Comparison of ENCODE assay signal across 9 mouse cellular contexts in genomic region chr7:25269029-25269428, GRCm38 (mm10). TPM values are rescaled to one million over a fixed set of nuclear protein-coding genes. Genes with fewer than 3 reads are reported as not detected.
DNase-seq lines count a peak whose midpoint lies in the region; ATAC-seq lines count a peak whose summit lies in the region.
"Had no signal": no experiment of that assay in that cellular context is flagged by ENCODE, and none has a peak within 500 bp of the region (broad histone marks: within the 10 kb centered on the region; RNA-seq: fewer than 3 reads in every experiment).

No protein-coding gene starts in this region.

- peak; percentile 26 for DNase-seq in adrenal gland, adult 2 months
- no peak for DNase-seq in adrenal gland, postnatal 36 days
- peak; percentile 14 for DNase-seq in right cerebral cortex, postnatal 4 days
- no peak for DNase-seq in right cerebral cortex, postnatal 25 days
- DNase-seq in midbrain, embryonic 10.5 days (ENCODE audit: low spot score), result no peak
- DNase-seq in thymus, postnatal 14 days, result peak; percentile 46
- DNase-seq in layer of hippocampus, postnatal 10 days (ENCODE audit: low spot score in 2 of 2), result no peak

- H3K4me1 ChIP-seq in hindbrain, embryonic 13.5 days (replicated peaks), result peaks cover 48% of the 10 kb centered on the region
- peaks cover 40% of the 10 kb centered on the region for H3K4me1 ChIP-seq in midbrain, embryonic 10.5 days

- 59% methylated on average over 4 of the region's 4 CpGs for WGBS in hindbrain, embryonic 13.5 days
- 40% methylated on average over 4 of the region's 4 CpGs for WGBS in midbrain, embryonic 10.5 days

- H3K4me3 ChIP-seq in hindbrain, embryonic 13.5 days, result peak overlapping the region; percentile 76
- peak overlapping the region; percentile 90 for H3K4me3 ChIP-seq in midbrain, embryonic 10.5 days

- no peaks in the 10 kb centered on the region for H3K9me3 ChIP-seq in hindbrain, embryonic 13.5 days
- H3K9me3 ChIP-seq in midbrain, embryonic 10.5 days (replicated peaks), result no peaks in the 10 kb centered on the region

- ATAC-seq in hindbrain, embryonic 13.5 days (ENCODE audit: low FRiP score), result no peak

- H3K27ac ChIP-seq in hindbrain, embryonic 13.5 days, result peak overlapping the region; percentile 91
- H3K27ac ChIP-seq in midbrain, embryonic 10.5 days (replicated peaks), result peak overlapping the region; percentile 97

- H3K4me2 ChIP-seq in hindbrain, embryonic 13.5 days, result peak overlapping the region; percentile 83

- H3K36me3 ChIP-seq in hindbrain, embryonic 13.5 days, result peaks cover 33% of the 10 kb centered on the region
- H3K36me3 ChIP-seq in midbrain, embryonic 10.5 days, result peaks cover 31% of the 10 kb centered on the region

- H3K9ac ChIP-seq in hindbrain, embryonic 13.5 days, result peak overlapping the region; percentile 88

- peaks cover 12% of the 10 kb centered on the region; the same call in 1 of the 2 replicates for H3K27me3 ChIP-seq in hindbrain, embryonic 13.5 days
- H3K27me3 ChIP-seq in midbrain, embryonic 10.5 days (ENCODE audit: low read depth, poor library complexity, severe bottlenecking), result peaks cover 6% of the 10 kb centered on the region; the same call in 1 of the 2 replicates

RNA-seq across cellular contexts. Expression of gene Cic, which starts 1.5 kb away (rescaled TPM):
- 100 to 1,000 TPM; 102 to 108 TPM for total RNA-seq in adrenal gland, adult 2 months (2021)
- 111 and 123 TPM in 2 replicates for polyA plus RNA-seq in adrenal gland, adult 2 months (2012; rRNA removed)
- 100 to 1,000 TPM in 1 of 2 experiments, 10 to 100 TPM in 1; 94.8 to 116 TPM for total RNA-seq in adrenal gland, postnatal 36 days (2021)
- 36.9 and 42.4 TPM in 2 replicates for polyA plus RNA-seq in hindbrain, embryonic 13.5 days (2015; fragmentation: Nextera tagmentation; extraction: Ambion mirVana)
- 18.5 and 21.7 TPM in 2 replicates for polyA plus RNA-seq in midbrain, embryonic 10.5 days (2016; fragmentation: Nextera tagmentation; extraction: Ambion mirVana)
- total RNA-seq in layer of hippocampus, postnatal 10 days (2021), result 100 to 1,000 TPM; 234 to 267 TPM

RNA-seq across cellular contexts. Expression of gene Erf, which starts 18.5 kb away (rescaled TPM):
- total RNA-seq in adrenal gland, adult 2 months (2021), result 10 to 100 TPM; 16.5 to 26.6 TPM
- polyA plus RNA-seq in adrenal gland, adult 2 months (2012; rRNA removed), result 50.4 and 52.8 TPM in 2 replicates
- total RNA-seq in adrenal gland, postnatal 36 days (2021), result 10 to 100 TPM; 25.4 to 40.9 TPM
- polyA plus RNA-seq in hindbrain, embryonic 13.5 days (2015; fragmentation: Nextera tagmentation; extraction: Ambion mirVana), result 4.0 and 4.2 TPM in 2 replicates
- polyA plus RNA-seq in midbrain, embryonic 10.5 days (2016; fragmentation: Nextera tagmentation; extraction: Ambion mirVana), result 6.9 and 7.3 TPM in 2 replicates
- 10 to 100 TPM; 38.1 to 39.5 TPM for total RNA-seq in layer of hippocampus, postnatal 10 days (2021)

RNA-seq across cellular contexts. Expression of gene Pafah1b3, which starts 28.8 kb away (rescaled TPM):
- total RNA-seq in adrenal gland, adult 2 months (2021), result 10 to 100 TPM; 33.4 to 33.8 TPM
- 29.4 and 35.9 TPM in 2 replicates for polyA plus RNA-seq in adrenal gland, adult 2 months (2012; rRNA removed)
- total RNA-seq in adrenal gland, postnatal 36 days (2021), result 10 to 100 TPM; 32.7 to 34.0 TPM
- polyA plus RNA-seq in hindbrain, embryonic 13.5 days (2015; fragmentation: Nextera tagmentation; extraction: Ambion mirVana), result 619 and 632 TPM in 2 replicates
- 293 and 325 TPM in 2 replicates for polyA plus RNA-seq in midbrain, embryonic 10.5 days (2016; fragmentation: Nextera tagmentation; extraction: Ambion mirVana)
- total RNA-seq in layer of hippocampus, postnatal 10 days (2021), result 10 to 100 TPM; 63.0 to 67.6 TPM

RNA-seq across cellular contexts. Expression of gene Gsk3a, which starts 31.4 kb away (rescaled TPM):
- total RNA-seq in adrenal gland, adult 2 months (2021), result 100 to 1,000 TPM in 1 of 2 experiments, 10 to 100 TPM in 1; 98.9 to 107 TPM
- 121 and 150 TPM in 2 replicates for polyA plus RNA-seq in adrenal gland, adult 2 months (2012; rRNA removed)
- 10 to 100 TPM; 93.3 to 96.7 TPM for total RNA-seq in adrenal gland, postnatal 36 days (2021)
- polyA plus RNA-seq in hindbrain, embryonic 13.5 days (2015; fragmentation: Nextera tagmentation; extraction: Ambion mirVana), result 13.9 and 14.6 TPM in 2 replicates
- polyA plus RNA-seq in midbrain, embryonic 10.5 days (2016; fragmentation: Nextera tagmentation; extraction: Ambion mirVana), result 9.3 and 10.5 TPM in 2 replicates
- total RNA-seq in layer of hippocampus, postnatal 10 days (2021), result 100 to 1,000 TPM; 162 to 187 TPM

RNA-seq across cellular contexts. Expression of gene Prr19, which starts 32.2 kb away (rescaled TPM):
- total RNA-seq in adrenal gland, adult 2 months (2021), result not detected
- polyA plus RNA-seq in adrenal gland, adult 2 months (2012; rRNA removed), result not detected in 2 replicates
- not detected for total RNA-seq in adrenal gland, postnatal 36 days (2021)
- polyA plus RNA-seq in hindbrain, embryonic 13.5 days (2015; fragmentation: Nextera tagmentation; extraction: Ambion mirVana), result 2.3 TPM in 2 replicates
- polyA plus RNA-seq in midbrain, embryonic 10.5 days (2016; fragmentation: Nextera tagmentation; extraction: Ambion mirVana), result 1.1 and 1.4 TPM in 2 replicates
- total RNA-seq in layer of hippocampus, postnatal 10 days (2021), result under 1 TPM; 0.27 to 0.30 TPM
- total RNA-seq: gastrocnemius, postnatal 4 days had no signal

Comparison
In these comparisons a context has a peak if more than half of its experiments do, and no peak if none do; other contexts are left out.
1. DNase-seq: peak in adrenal gland, adult 2 months (single experiment), right cerebral cortex, postnatal 4 days (single experiment) and thymus, postnatal 14 days (single experiment); none in adrenal gland, postnatal 36 days (0 of 2), right cerebral cortex, postnatal 25 days (single experiment), midbrain, embryonic 10.5 days (single experiment) and layer of hippocampus, postnatal 10 days (0 of 2).